Mouse (Mus musculus) right cerebral cortex, postnatal 25 days (tissue): Measurements from ENCODE around the gene Amotl1.
A peak's percentile ranks its signal among the peaks of the same experiment; 100 is the strongest.
"Not testable (repeated sequence)": the region's sequence is repeated elsewhere in the genome, so short reads cannot be mapped to it uniquely, and the experiment has no call there.

Experiments used
- DNase-seq: peaks from one replicate; pipeline ENCODE4 v3.0.0; 2022

The Amotl1 gene

GRCm38 (mm10) chr9:14603475-14603874, 41.4 kb downstream of the Amotl1 start:
- DNase-seq = no peak

GRCm38 (mm10) chr9:14599799-14600198, 45.1 kb downstream of the Amotl1 start:
- no peak for DNase-seq

- DNase-seq = no peak
These were observed 46.7 kb downstream of the Amotl1 start for GRCm38 (mm10) chr9:14598157-14598556.

GRCm38 (mm10) chr9:14597429-14597828, 47.4 kb downstream of the Amotl1 start:
- no peak for DNase-seq

- no peak for DNase-seq
These were observed 48.0 kb downstream of the Amotl1 start for GRCm38 (mm10) chr9:14596858-14597257.

- DNase-seq = peak; percentile 55
These were observed 48.4 kb downstream of the Amotl1 start for GRCm38 (mm10) chr9:14596427-14596826.

- DNase-seq = no peak
These were observed 49.0 kb downstream of the Amotl1 start for GRCm38 (mm10) chr9:14595893-14596292.

- no peak for DNase-seq
These were observed 51.0 kb downstream of the Amotl1 start for GRCm38 (mm10) chr9:14593880-14594279.

- DNase-seq = no peak
These were observed 54.2 kb downstream of the Amotl1 start for GRCm38 (mm10) chr9:14590666-14591065.

- DNase-seq = no peak
These were observed 56.2 kb downstream of the Amotl1 start for GRCm38 (mm10) chr9:14588690-14589089.

- no peak for DNase-seq
These were observed 59.2 kb downstream of the Amotl1 start for GRCm38 (mm10) chr9:14585702-14586101.

GRCm38 (mm10) chr9:14578960-14579359, 65.9 kb downstream of the Amotl1 start:
- no peak for DNase-seq

GRCm38 (mm10) chr9:14576359-14576758, 68.5 kb downstream of the Amotl1 start:
- DNase-seq = not testable (repeated sequence)

GRCm38 (mm10) chr9:14574760-14575399, 70.0 kb downstream of the Amotl1 start:
- no peak for DNase-seq

GRCm38 (mm10) chr9:14569175-14569975, 75.5 kb downstream of the Amotl1 start:
- DNase-seq = no peak

GRCm38 (mm10) chr9:14568487-14568886, 76.4 kb downstream of the Amotl1 start:
- DNase-seq = no peak

- no peak for DNase-seq
These were observed 80.4 kb downstream of the Amotl1 start for GRCm38 (mm10) chr9:14564486-14564885.

GRCm38 (mm10) chr9:14563351-14563750, 81.5 kb downstream of the Amotl1 start:
- DNase-seq = no peak

- no peak for DNase-seq
These were observed 84.3 kb downstream of the Amotl1 start for GRCm38 (mm10) chr9:14560545-14560944.

GRCm38 (mm10) chr9:14559996-14560395, 84.9 kb downstream of the Amotl1 start:
- no peak for DNase-seq

- peak; percentile 67 for DNase-seq
These were observed 85.4 kb downstream of the Amotl1 start for GRCm38 (mm10) chr9:14559430-14559829.

- no peak for DNase-seq
These were observed 86.5 kb downstream of the Amotl1 start for GRCm38 (mm10) chr9:14558332-14558731.

- DNase-seq = no peak
These were observed 96.5 kb downstream of the Amotl1 start for GRCm38 (mm10) chr9:14548366-14548761.

GRCm38 (mm10) chr9:14547584-14548365, 97.1 kb downstream of the Amotl1 start:
- no peak for DNase-seq
